Mouse (Mus musculus) forebrain, embryonic 14.5 days (tissue): Measurements from ENCODE around the gene Gorasp1. TPM values are rescaled to one million over a fixed set of nuclear protein-coding genes. Genes with fewer than 3 reads are reported as not detected.

Source experiments
- ATAC-seq: fragments of 200-750 bp; cut with Nextera tagmentation; 2 replicates; pipeline ENCODE4 v1.8.0; 2017; ENCODE audit warnings: mild to moderate bottlenecking, moderate library complexity
- DNase-seq: peaks from one replicate; pipeline ENCODE4 v3.0.0-alpha.2; 2015; ENCODE audit warnings: low spot score
- H3K27ac ChIP-seq: fragments of 300-500 bp; sonication (generic); 2 replicates; pipeline ENCODE4 v1.5.1; 2014; ENCODE audit warnings: low read depth, mild to moderate bottlenecking, control low read depth, low read length, moderate library complexity
- H3K27me3 ChIP-seq: fragments of 300-500 bp; sonication (generic); replicated peaks from 2 replicates; pipeline ENCODE4 v1.6.1; 2014; ENCODE audit warnings: low read length, control low read depth, mixed read lengths; ENCODE audit not compliant: control insufficient read depth, insufficient read depth
- H3K36me3 ChIP-seq: fragments of 300-500 bp; sonication (generic); 2 replicates; pipeline ENCODE4 v1.6.1; 2014; ENCODE audit warnings: low read length, control low read depth; ENCODE audit not compliant: control insufficient read depth, insufficient read depth
- H3K4me1 ChIP-seq: fragments of 300-500 bp; sonication (generic); 2 replicates; pipeline ENCODE4 v1.6.1; 2014; ENCODE audit warnings: antibody characterized with exemption, low read length, control low read depth; ENCODE audit not compliant: control insufficient read depth, insufficient read depth
- H3K4me2 ChIP-seq: fragments of 300-500 bp; sonication (generic); 2 replicates; pipeline ENCODE4 v1.6.1; 2014; ENCODE audit warnings: mild to moderate bottlenecking, control low read depth, low read length
- H3K4me3 ChIP-seq: fragments of 300-500 bp; sonication (generic); 2 replicates; pipeline ENCODE4 v1.5.1; 2014; ENCODE audit warnings: low read depth, low read length, control low read depth
- H3K9ac ChIP-seq: fragments of 300-500 bp; sonication (generic); 2 replicates; pipeline ENCODE4 v1.6.1; 2014; ENCODE audit warnings: mild to moderate bottlenecking, low read length, control low read depth, moderate library complexity
- H3K9me3 ChIP-seq: fragments of 300-500 bp; sonication (generic); replicated peaks from 2 replicates; pipeline ENCODE4 v1.6.1; 2016; ENCODE audit warnings: low read length, control low read depth, mixed read lengths; ENCODE audit not compliant: control insufficient read depth
- WGBS: fragments of 180-500 bp; shearing (Covaris S2); extraction: QIAGEN DNeasy Blood & Tissue Kit; methylation state at CpG from one replicate; pipeline ENCODE4 v1.1.7; 2014; 5-methylcytosine and 5-hydroxymethylcytosine counted together
- polyA plus RNA-seq: library from polyadenylated mRNA; unstranded; fragments of >200 nt; fragmentation: Nextera tagmentation; extraction: Ambion mirVana; gene quantifications from 2 replicates; pipeline ENCODE4 v1.2.1, GENCODE M21; 2014

Gene Gorasp1
- polyA plus RNA-seq, 1 experiment from 2014 or later, result 23.7 TPM

- no peaks in the 10 kb centered on the region for H3K9me3 ChIP-seq
- H3K36me3 ChIP-seq, result no peaks in the 10 kb centered on the region
- 2% methylated on average over 54 of the region's 71 CpGs for WGBS
- peak overlapping the region; percentile 95 for H3K4me2 ChIP-seq
- H3K27me3 ChIP-seq, result no peaks in the 10 kb centered on the region
- peak overlapping the region; percentile 83 for H3K9ac ChIP-seq
- peaks cover 7% of the 10 kb centered on the region for H3K4me1 ChIP-seq
- ATAC-seq (peak; percentile 73), DNase-seq (peak; percentile 5)
- H3K4me3 ChIP-seq, result peak overlapping the region; percentile 96
- H3K27ac ChIP-seq, result peak overlapping the region; percentile 78
These were observed 42.2 kb downstream of the Gorasp1 start for GRCm38 (mm10) chr9:119895040-119895721.

DNA sequence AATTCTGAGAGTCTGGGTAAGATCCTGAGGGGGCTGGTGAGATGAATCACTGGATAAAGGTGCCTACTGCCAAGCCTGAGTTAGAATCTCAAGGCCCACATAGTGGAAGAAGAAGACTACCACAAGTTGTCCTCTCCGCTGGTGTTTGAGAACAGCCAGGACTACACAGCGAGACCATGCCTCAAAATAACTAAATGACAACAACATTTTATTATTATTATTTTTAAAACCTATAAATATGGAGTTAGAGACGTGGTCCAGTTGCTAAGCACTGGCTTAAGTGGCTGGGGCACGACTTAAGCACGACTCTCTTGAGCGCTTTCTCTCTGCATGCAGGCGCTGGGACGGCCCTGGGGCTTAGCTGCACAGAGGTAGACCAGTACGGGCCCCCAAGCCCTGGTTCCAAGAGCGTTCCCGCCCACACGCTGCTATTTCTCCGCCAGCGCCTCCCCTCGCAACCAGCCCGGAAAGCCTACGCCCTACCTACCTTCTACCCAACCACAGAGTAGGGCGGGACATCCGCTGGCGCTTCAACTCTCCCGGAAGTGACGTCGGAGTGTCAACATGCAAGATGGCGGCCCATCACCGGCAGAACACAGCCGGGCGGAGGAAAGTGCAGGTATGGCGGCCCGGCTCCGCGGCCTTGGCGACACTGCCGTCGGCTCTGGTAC lies 42.9 kb downstream of the Gorasp1 start, which contains the start of gene Wdr48:
Wdr48 (plus strand) TSS at position 540 of the 671 bp plus-strand sequence.
- H3K4me2 ChIP-seq, result peak within 1 kb of the TSS; percentile 95
- DNase-seq (peak; percentile 100), ATAC-seq (peak; percentile 99)
- H3K36me3 ChIP-seq, result no peaks in the 10 kb centered on the region
- 5% methylated on average over 34 of the region's 34 CpGs for WGBS
- H3K9ac ChIP-seq, result peak within 1 kb of the TSS; percentile 83
- no peaks in the 10 kb centered on the region for H3K27me3 ChIP-seq
- peaks cover 11% of the 10 kb centered on the region for H3K4me1 ChIP-seq
- peak within 1 kb of the TSS; percentile 80 for H3K27ac ChIP-seq
- H3K9me3 ChIP-seq, result no peaks in the 10 kb centered on the region
- H3K4me3 ChIP-seq, result peak within 1 kb of the TSS; percentile 96

- Histone ChIP-seq H3K9ac (no peak overlapping the region), H3K4me3 (no peak overlapping the region; the same call in 1 of the 2 replicates), H3K36me3 (no peaks in the 10 kb centered on the region), H3K27ac (no peak overlapping the region), H3K9me3 (no peaks in the 10 kb centered on the region), H3K27me3 (no peaks in the 10 kb centered on the region), H3K4me2 (peak overlapping the region; percentile 95), H3K4me1 (peaks cover 17% of the 10 kb centered on the region)
- WGBS, result 88% methylated on average over 5 of the region's 5 CpGs
- ATAC-seq (no peak), DNase-seq (no peak)
These were observed 43.5 kb downstream of the Gorasp1 start for GRCm38 (mm10) chr9:119893881-119894280.

GRCm38 (mm10) chr9:119890692-119891091 lies 46.7 kb downstream of the Gorasp1 start:
- H3K27ac ChIP-seq, result no peak overlapping the region
- 20% methylated on average over 2 of the region's 2 CpGs for WGBS
- H3K4me1 ChIP-seq, result peaks cover 24% of the 10 kb centered on the region
- H3K27me3 ChIP-seq, result no peaks in the 10 kb centered on the region
- no peak overlapping the region for H3K9ac ChIP-seq
- H3K4me3 ChIP-seq, result no peak overlapping the region
- peak; percentile 75 for DNase-seq
- ATAC-seq, result no peak
- H3K9me3 ChIP-seq, result no peaks in the 10 kb centered on the region
- no peaks in the 10 kb centered on the region for H3K36me3 ChIP-seq
- H3K4me2 ChIP-seq, result no peak overlapping the region

DNA sequence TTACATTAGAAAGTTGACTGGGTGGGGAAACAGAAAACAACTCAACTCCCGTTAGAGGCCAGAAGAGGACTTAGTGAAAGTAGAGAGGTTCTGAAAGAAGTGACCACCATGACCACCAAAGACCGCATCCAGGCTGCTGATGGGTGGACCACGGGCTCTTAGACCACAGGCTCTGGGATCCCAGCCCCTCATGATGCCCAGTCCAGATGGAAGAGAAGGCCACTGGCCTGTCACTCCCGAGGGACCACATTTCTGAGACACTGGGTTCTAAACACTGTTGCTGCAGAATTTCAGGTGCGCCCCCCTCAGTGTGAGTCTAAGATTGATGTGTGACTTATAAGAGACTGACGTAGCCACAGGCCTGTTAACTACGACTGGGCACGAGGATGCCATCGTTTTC lies 47.9 kb downstream of the Gorasp1 start:
- no peak overlapping the region for H3K4me3 ChIP-seq
- peaks cover 20% of the 10 kb centered on the region for H3K4me1 ChIP-seq
- peak overlapping the region; percentile 25; the same call in 1 of the 2 replicates for H3K4me2 ChIP-seq
- H3K9me3 ChIP-seq, result no peaks in the 10 kb centered on the region
- H3K27ac ChIP-seq, result peak overlapping the region; percentile 82
- no peak overlapping the region for H3K9ac ChIP-seq
- peak; percentile 16; the same call in 1 of the 2 replicates for ATAC-seq
- no peaks in the 10 kb centered on the region for H3K27me3 ChIP-seq
- WGBS, result 36% methylated on average over 9 of the region's 9 CpGs
- H3K36me3 ChIP-seq, result no peaks in the 10 kb centered on the region
- no peak for DNase-seq

DNA sequence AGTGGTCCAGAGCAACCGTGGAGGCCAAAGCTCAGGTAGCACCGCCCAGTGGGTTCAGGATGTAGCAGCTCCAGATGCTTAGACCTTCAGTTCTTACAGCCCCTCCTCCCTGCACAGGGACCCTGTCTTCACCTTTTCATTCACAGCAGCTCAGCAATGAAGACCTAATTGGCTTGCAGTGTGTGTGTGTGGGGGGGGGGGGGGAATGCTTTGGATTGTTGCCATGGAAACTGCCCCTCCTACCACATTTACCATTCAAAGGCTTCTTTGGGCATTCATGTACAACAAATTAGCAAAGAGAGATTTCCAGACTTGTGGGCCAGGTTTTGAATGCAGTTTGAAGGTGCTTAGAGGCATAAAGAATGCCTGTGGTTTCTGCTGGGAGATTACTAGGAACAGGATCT lies 48.5 kb downstream of the Gorasp1 start:
- ATAC-seq (peak; percentile 88), DNase-seq (peak; percentile 89)
- Histone ChIP-seq H3K4me3 (no peak overlapping the region), H3K9me3 (no peaks in the 10 kb centered on the region), H3K36me3 (no peaks in the 10 kb centered on the region), H3K9ac (no peak overlapping the region), H3K27ac (peak overlapping the region; percentile 82), H3K27me3 (no peaks in the 10 kb centered on the region), H3K4me2 (peak overlapping the region; percentile 25), H3K4me1 (peaks cover 20% of the 10 kb centered on the region)
- WGBS, result 2% methylated on average over 2 of the region's 2 CpGs

DNA sequence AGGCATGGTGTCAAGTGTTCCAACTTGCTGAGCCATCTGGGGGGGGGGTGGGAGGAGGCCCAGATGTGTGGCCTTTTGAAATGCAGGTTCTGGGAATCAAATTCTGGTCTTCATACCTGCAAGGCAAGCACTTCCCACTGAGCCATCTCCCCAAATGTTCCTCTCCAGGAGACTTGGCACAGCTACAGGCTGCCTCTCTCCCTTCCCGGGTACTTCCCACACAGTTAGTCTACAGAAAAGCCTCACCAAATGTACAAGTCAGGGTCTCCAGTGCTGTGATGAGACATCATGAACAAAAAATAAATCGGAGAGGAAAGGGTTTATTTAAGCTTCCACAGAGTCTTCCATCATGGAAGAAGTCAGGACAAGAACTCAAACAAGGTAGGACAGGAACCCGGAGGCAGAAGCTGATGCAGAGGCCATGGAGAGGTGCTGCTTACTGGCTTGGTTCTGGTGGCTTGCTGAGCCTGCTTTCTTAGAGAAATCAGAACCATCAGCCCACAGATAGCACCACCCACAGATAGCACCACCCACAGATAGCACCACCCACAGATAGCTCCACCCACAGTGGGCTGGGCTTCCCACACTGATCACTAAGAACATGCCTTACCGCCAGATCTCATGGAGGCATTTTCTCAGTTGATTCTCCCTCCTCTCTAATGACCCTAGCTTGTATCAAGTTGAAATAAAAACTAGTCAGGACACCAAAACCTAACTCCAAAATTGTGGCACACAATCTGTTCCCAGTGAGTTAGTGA lies 50.0 kb downstream of the Gorasp1 start:
- Histone ChIP-seq H3K4me2 (no peak overlapping the region), H3K27ac (no peak overlapping the region), H3K27me3 (no peaks in the 10 kb centered on the region), H3K4me1 (peaks cover 20% of the 10 kb centered on the region), H3K4me3 (no peak overlapping the region), H3K9me3 (no peaks in the 10 kb centered on the region), H3K9ac (no peak overlapping the region), H3K36me3 (no peaks in the 10 kb centered on the region)
- WGBS, result 81% methylated on average over 4 of the region's 4 CpGs
- ATAC-seq, result no peak
- no peak for DNase-seq
